Mouse (Mus musculus) heart, embryonic 10.5 days (tissue): Measurements from ENCODE around the gene Syvn1. TPM values are rescaled to one million over a fixed set of nuclear protein-coding genes. Genes with fewer than 3 reads are reported as not detected.
"Not testable (repeated sequence)": the region's sequence is repeated elsewhere in the genome, so short reads cannot be mapped to it uniquely, and the experiment has no call there.

Experiments
- DNase-seq: peaks from one replicate; pipeline ENCODE4 v3.0.0-alpha.2; 2017; ENCODE audit warnings: low spot score
- H3K27ac ChIP-seq: fragments of 300-500 bp; sonication (generic); 2 replicates; pipeline ENCODE4 v1.5.1; 2016; ENCODE audit warnings: mild to moderate bottlenecking
- H3K27me3 ChIP-seq: fragments of 300-500 bp; sonication (generic); 2 replicates; pipeline ENCODE4 v1.6.1; 2016; ENCODE audit warnings: mild to moderate bottlenecking; ENCODE audit not compliant: poor library complexity, insufficient read depth, severe bottlenecking
- H3K36me3 ChIP-seq: fragments of 300-500 bp; sonication (generic); 2 replicates; pipeline ENCODE4 v1.6.1; 2016; ENCODE audit warnings: mild to moderate bottlenecking, moderate library complexity
- H3K4me1 ChIP-seq: fragments of 300-500 bp; sonication (generic); 2 replicates; pipeline ENCODE4 v1.6.1; 2016; ENCODE audit warnings: mild to moderate bottlenecking
- H3K4me3 ChIP-seq: fragments of 300-500 bp; sonication (generic); 2 replicates; pipeline ENCODE4 v1.5.1; 2016; ENCODE audit warnings: mild to moderate bottlenecking, moderate library complexity
- H3K9me3 ChIP-seq: fragments of 300-500 bp; sonication (generic); 2 replicates; pipeline ENCODE4 v1.6.1; 2016; ENCODE audit warnings: mild to moderate bottlenecking, moderate library complexity
- WGBS: fragments of 180-500 bp; shearing (Covaris S2); methylation state at CpG from one replicate; pipeline ENCODE4 v1.1.7; 2016; 5-methylcytosine and 5-hydroxymethylcytosine counted together
- polyA plus RNA-seq: library from polyadenylated mRNA; unstranded; fragments of >200 nt; fragmentation: Nextera tagmentation; extraction: Ambion mirVana; gene quantifications from 2 replicates; pipeline ENCODE4 v1.2.1, GENCODE M21; 2016

Gene Syvn1
- polyA plus RNA-seq, 1 experiment from 2014 or later = 31.0 TPM

DNA sequence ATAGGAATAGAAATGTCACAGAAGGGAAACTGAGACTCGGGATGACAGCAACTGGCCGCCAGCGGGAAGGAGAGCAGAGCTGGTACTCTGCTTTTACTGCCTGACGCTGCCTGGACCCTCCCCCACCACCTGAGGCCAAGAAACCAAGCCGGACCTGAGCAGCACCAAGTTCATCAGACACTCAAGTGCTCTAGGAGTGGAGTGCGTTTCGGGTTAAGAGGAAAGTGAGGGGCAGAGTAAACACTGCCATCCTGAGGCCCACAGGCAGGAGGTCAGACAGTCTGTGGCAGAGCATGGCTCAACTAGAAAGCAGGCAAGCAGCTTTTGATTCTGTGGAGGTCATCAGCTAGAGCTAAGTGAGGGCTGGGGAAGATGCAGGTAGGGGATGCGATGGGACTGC, 23.3 kb upstream of the Syvn1 start:
- no peak overlapping the region for H3K4me3 ChIP-seq
- H3K36me3 ChIP-seq = no peaks in the 10 kb centered on the region
- H3K9me3 ChIP-seq = no peaks in the 10 kb centered on the region
- peaks cover 7% of the 10 kb centered on the region; the same call in 1 of the 2 replicates for H3K27me3 ChIP-seq
- H3K27ac ChIP-seq = no peak overlapping the region
- H3K4me1 ChIP-seq = peaks cover 5% of the 10 kb centered on the region
- WGBS = 48% methylated on average over 8 of the region's 8 CpGs
- no peak for DNase-seq

- WGBS = 75% methylated on average over 7 of the region's 7 CpGs
Measured at GRCm38 (mm10) chr19:6023930-6024329, 22.4 kb upstream of the Syvn1 start.

GRCm38 (mm10) chr19:6028991-6029390, 17.4 kb upstream of the Syvn1 start:
- Histone ChIP-seq H3K27ac (no peak overlapping the region), H3K27me3 (peaks cover 5% of the 10 kb centered on the region; the same call in 1 of the 2 replicates), H3K4me1 (no peaks in the 10 kb centered on the region; the same call in 1 of the 2 replicates), H3K4me3 (no peak overlapping the region), H3K9me3 (no peaks in the 10 kb centered on the region), H3K36me3 (no peaks in the 10 kb centered on the region)
- no peak for DNase-seq
- 83% methylated on average over 6 of the region's 6 CpGs for WGBS

More at GRCm38 (mm10) chr19:6023930-6024329, 22.4 kb upstream of the Syvn1 start:
- Histone ChIP-seq H3K9me3 (no peaks in the 10 kb centered on the region), H3K36me3 (no peaks in the 10 kb centered on the region), H3K27ac (no peak overlapping the region), H3K27me3 (peaks cover 7% of the 10 kb centered on the region; the same call in 1 of the 2 replicates), H3K4me3 (no peak overlapping the region), H3K4me1 (peaks cover 5% of the 10 kb centered on the region)
- DNase-seq = no peak

GRCm38 (mm10) chr19:6029426-6029825, 16.9 kb upstream of the Syvn1 start:
- WGBS = 65% methylated on average over 9 of the region's 9 CpGs

DNA sequence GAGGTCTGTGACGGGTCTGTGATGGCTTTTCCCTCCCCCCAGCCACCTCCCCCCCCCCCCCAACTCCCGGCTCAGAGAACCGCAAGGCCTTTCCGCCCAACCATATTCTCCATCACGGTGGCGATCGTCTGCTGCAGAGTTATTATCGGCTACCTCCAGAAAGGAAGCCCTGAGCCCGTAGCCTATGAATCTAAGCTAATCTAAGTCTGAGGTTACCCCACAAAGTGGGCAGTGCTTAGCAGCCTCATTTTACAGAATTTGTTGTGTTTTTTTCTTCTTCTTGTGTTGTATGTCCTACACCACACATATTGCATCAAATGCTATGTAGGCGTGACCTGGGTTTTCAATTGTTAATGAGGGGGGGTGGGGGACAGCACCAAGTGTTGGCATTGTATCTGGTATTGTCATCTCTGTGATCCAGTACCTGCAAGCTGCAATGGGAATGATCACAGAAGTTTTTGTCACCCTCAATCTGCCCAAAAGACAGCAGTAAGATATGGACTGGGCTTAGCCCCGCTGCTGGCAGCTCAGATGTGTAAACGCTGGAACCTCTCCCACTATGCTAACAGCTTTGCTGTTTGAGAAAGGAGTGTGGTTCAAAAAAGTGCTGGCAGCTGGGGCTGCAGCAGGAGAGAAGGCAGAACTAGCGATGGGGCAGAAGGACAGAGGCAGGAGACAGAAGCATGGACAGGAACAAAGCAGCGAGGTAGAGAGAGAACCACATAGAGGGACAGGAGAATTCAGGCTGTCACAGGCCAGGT, 15.7 kb upstream of the Syvn1 start:
- H3K4me1 ChIP-seq = no peaks in the 10 kb centered on the region
- DNase-seq = no peak
- no peak overlapping the region for H3K27ac ChIP-seq
- 70% methylated on average over 14 of the region's 14 CpGs for WGBS
- no peaks in the 10 kb centered on the region for H3K9me3 ChIP-seq
- no peaks in the 10 kb centered on the region for H3K36me3 ChIP-seq
- H3K27me3 ChIP-seq = no peaks in the 10 kb centered on the region
- no peak overlapping the region for H3K4me3 ChIP-seq

More at GRCm38 (mm10) chr19:6029426-6029825, 16.9 kb upstream of the Syvn1 start:
- 0 out of 2 replicates have a peak, but pooled peaks cover under 1% of the 10 kb centered on the region for H3K27me3 ChIP-seq
- no peaks in the 10 kb centered on the region for H3K4me1 ChIP-seq
- no peak for DNase-seq
- H3K4me3 ChIP-seq = no peak overlapping the region
- no peaks in the 10 kb centered on the region for H3K36me3 ChIP-seq
- no peak overlapping the region for H3K27ac ChIP-seq
- no peaks in the 10 kb centered on the region for H3K9me3 ChIP-seq

DNA sequence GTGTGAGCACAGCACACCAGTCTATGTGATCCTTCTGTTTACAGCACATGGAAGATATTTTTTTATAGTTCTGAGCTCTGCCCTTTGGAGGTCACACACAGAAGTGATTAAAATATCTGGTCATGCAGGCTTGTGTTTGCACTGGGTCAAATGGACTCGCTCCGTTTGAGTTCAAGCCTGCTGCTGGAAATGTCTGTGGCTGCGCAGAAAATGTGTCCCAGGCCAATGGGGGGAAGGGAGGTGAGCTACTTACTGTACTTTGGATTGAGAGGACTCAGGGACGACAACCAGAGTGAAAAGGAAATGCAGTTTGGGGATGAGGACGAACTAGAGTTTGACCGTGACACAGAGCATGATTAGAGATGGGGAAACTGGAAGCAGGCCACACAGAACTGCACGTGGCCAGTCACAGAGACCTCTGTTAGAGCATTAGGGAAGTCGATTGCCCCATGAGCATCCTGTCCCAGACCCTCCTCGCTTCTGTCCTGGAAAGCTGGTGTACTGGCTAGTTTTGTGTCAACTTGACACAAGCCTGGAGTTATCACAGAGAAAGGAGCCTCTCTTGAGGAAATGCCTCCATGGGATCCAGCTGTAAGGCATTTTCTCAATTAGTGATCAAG, 10.3 kb upstream of the Syvn1 start:
- Histone ChIP-seq H3K27ac (no peak overlapping the region), H3K4me3 (no peak overlapping the region), H3K36me3 (no peaks in the 10 kb centered on the region), H3K9me3 (no peaks in the 10 kb centered on the region), H3K4me1 (no peaks in the 10 kb centered on the region), H3K27me3 (no peaks in the 10 kb centered on the region)
- WGBS = 71% methylated on average over 9 of the region's 9 CpGs
- no peak for DNase-seq

DNA sequence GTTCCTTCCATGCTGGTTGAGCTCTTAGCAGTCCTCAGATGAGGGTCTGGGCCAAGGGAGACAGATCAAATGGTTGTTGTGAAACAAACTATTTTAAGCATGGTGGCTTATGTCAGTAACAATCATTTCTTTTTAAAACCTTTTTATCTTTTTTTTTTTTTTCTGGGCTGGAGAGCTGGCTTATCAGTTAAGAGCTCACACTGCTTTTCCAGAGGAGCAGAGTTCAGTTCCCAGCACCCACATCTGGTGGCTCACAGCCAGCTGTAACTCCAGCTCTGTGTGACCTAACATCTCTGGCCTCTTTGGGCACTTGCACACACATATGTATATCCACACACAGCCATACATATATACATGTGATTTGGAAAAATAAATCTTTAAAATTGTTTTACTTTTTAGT, 8.7 kb upstream of the Syvn1 start:
- Histone ChIP-seq H3K27ac (no peak overlapping the region), H3K27me3 (no peaks in the 10 kb centered on the region), H3K9me3 (no peaks in the 10 kb centered on the region), H3K4me1 (no peaks in the 10 kb centered on the region), H3K4me3 (no peak overlapping the region), H3K36me3 (no peaks in the 10 kb centered on the region)
- no peak for DNase-seq

DNA sequence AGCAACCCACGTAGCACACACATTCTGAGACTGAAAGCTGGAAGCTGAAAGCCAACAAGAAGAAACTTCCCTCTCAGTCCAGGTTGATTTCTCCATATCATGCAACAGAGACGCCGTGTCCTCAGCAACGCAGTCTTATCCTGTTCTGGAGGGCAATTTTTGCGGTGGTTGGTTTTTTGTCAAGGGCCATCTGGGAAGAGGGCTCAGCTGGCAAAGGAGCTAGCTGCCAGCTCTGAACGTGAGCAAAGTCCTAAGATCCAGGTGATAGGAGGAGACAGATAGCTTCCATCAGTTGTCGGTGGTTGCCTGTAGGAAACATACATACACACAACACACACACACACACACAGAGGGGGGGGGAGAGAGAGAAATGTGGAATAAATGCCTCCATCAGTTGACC, 8.1 kb upstream of the Syvn1 start:
- H3K36me3 ChIP-seq = no peaks in the 10 kb centered on the region
- WGBS = 79% methylated on average over 7 of the region's 7 CpGs
- no peaks in the 10 kb centered on the region for H3K9me3 ChIP-seq
- DNase-seq = no peak
- H3K27ac ChIP-seq = no peak overlapping the region
- no peaks in the 10 kb centered on the region for H3K4me1 ChIP-seq
- no peak overlapping the region for H3K4me3 ChIP-seq
- H3K27me3 ChIP-seq = no peaks in the 10 kb centered on the region

DNA sequence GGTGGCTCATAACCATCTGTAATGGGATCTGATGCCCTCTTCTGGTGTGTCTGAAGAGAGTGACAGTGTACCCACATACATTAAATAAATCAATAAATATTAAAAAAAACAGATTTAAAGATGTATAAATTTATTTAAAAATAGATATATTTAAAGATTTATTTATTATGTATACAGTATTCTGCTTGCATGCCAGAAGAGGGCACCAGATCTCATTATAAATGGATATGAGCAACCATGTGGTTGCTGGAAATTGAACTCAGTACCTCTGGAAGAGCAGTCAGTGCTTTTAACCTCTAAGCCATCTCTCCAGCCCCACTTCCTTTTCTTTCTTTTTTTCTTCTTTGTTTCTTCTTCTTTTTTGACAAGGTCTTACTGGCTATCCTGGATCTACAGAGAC, 6.4 kb upstream of the Syvn1 start:
- Histone ChIP-seq H3K4me3 (no peak overlapping the region), H3K4me1 (peaks cover under 1% of the 10 kb centered on the region; the same call in 1 of the 2 replicates), H3K36me3 (no peaks in the 10 kb centered on the region), H3K27ac (no peak overlapping the region), H3K9me3 (no peaks in the 10 kb centered on the region), H3K27me3 (no peaks in the 10 kb centered on the region)
- no peak for DNase-seq

DNA sequence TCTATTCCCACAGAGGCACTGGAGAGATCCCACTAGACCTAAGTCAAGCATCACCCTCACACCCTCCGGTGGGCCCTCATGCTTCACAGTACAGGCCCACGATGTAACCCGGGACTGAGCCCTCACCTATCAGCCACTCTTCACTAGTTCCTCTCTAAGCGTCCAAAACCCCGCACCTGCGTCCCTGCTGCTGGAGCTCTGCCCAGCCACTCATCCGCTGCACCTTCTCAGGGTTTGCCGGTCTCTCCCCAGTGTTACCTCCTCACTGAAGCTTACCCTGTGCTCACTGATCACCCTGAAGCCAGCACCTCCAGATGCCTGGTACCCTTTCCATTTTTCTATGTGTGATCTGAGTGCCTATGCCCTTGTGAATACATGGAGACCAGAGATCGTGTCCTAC, 4.1 kb upstream of the Syvn1 start:
- DNase-seq = no peak
- Histone ChIP-seq H3K9me3 (no peaks in the 10 kb centered on the region), H3K27me3 (no peaks in the 10 kb centered on the region), H3K4me3 (no peak overlapping the region), H3K27ac (no peak overlapping the region), H3K4me1 (peaks cover 6% of the 10 kb centered on the region), H3K36me3 (no peaks in the 10 kb centered on the region)
- WGBS = 81% methylated on average over 9 of the region's 9 CpGs

- H3K27ac ChIP-seq, H3K9me3 ChIP-seq, H3K27me3 ChIP-seq, DNase-seq, H3K4me3 ChIP-seq: not testable (repeated sequence)
- Histone ChIP-seq H3K36me3 (peaks cover 11% of the 10 kb centered on the region), H3K4me1 (peaks cover 22% of the 10 kb centered on the region)
- 72% methylated on average over 4 of the region's 4 CpGs for WGBS
Measured at GRCm38 (mm10) chr19:6044102-6044501, 2.3 kb upstream of the Syvn1 start.

- H3K9me3 ChIP-seq = no peaks in the 10 kb centered on the region
- H3K4me3 ChIP-seq = peak overlapping the region; percentile 86
- WGBS = 19% methylated on average over 20 of the region's 20 CpGs
- peak overlapping the region; percentile 94 for H3K27ac ChIP-seq
- H3K4me1 ChIP-seq = peaks cover 22% of the 10 kb centered on the region
- no peaks in the 10 kb centered on the region for H3K27me3 ChIP-seq
- peaks cover 26% of the 10 kb centered on the region for H3K36me3 ChIP-seq
- DNase-seq = no peak
Measured at GRCm38 (mm10) chr19:6045366-6046293, 746 bp upstream of the Syvn1 start.
